Mouse (Mus musculus) cortical plate, adult 2 months (tissue): ENCODE data around the gene Prr36.

Experiments used
- CTCF ChIP-seq: fragments of 200-500 bp; IDR thresholded peaks from 2 replicates; pipeline ENCODE4 v1.5.1; 2011; ENCODE audit warnings: mild to moderate bottlenecking, control low read depth, low read length; ENCODE audit not compliant: insufficient read depth; ENCODE audit errors: extremely low read depth
- POLR2A ChIP-seq: fragments of 200-500 bp; IDR thresholded peaks from 2 replicates; pipeline ENCODE4 v1.6.1; 2011; ENCODE audit warnings: mild to moderate bottlenecking, low read length, control low read depth; ENCODE audit not compliant: insufficient read depth; ENCODE audit errors: extremely low read depth

DNA sequence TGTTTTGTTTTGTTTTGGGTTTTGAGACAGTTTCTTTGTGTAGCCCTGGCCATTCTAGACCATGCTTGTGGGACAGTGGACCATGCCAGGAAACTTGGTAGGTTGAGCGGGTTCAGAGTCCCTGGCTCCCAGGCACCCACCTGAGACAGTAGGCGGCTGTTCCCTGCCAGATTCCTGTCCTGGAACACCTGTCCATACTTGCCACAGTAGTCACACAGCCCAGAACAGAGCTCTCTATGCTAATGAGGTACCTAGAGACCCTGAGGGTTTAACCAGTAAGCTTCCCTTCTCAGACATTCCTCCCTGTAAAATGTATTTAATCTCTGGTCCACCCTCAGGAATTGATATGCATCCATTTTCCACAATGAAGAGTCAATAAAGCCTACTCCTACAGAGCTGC lies 43.2 kb downstream of the Prr36 start:
- TF ChIP-seq CTCF = no peak
- TF ChIP-seq POLR2A = no peak
